Mouse (Mus musculus): Measurements from ENCODE around the gene Ppp4c. TPM values are rescaled to one million over a fixed set of nuclear protein-coding genes. Genes with fewer than 3 reads are reported as not detected.
"Not testable (repeated sequence)": the region's sequence is repeated elsewhere in the genome, so short reads cannot be mapped to it uniquely, and the experiment has no call there.

The Ppp4c gene
- polyA plus RNA-seq, 1 experiment, result not detected

DNA sequence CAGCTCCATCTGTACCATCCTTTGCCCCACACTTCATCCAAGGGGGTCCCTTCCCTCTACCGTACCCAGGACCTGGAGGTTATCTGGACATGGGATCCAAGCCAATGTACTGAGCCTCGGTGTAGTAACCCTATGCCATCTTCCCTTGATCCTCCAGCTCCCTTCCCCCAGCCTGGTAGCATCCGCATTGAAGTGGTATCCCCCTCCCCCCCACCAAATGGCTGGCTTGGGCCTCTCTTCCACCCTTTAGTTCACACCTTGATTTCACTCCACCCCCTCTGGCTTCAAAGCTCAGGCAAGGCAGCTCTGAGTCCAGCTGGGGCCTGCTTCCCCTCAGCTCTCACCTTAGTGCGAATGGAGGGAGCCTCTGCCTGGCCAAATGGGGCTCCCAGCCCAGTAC lies 7.2 kb downstream of the Ppp4c start:
- Histone ChIP-seq H3K27ac (ENCODE audit: insufficient read depth, low read depth, low read length) (no peak overlapping the region), H3K4me3 (ENCODE audit: insufficient read depth, low read depth, low read length) (no peak overlapping the region), H3K4me1 (ENCODE audit: control insufficient read depth, insufficient read depth, low read length) (peaks cover 9% of the 10 kb centered on the region)
- no peak for TF ChIP-seq CTCF (IDR thresholded peaks at IDR 0.05; ENCODE audit: insufficient read depth, low read depth, low read length)
- TF ChIP-seq POLR2A (IDR thresholded peaks at IDR 0.05; ENCODE audit: insufficient read depth, low read depth, low read length), result no peak
- WGBS, result 83% methylated on average over 4 of the region's 4 CpGs

DNA sequence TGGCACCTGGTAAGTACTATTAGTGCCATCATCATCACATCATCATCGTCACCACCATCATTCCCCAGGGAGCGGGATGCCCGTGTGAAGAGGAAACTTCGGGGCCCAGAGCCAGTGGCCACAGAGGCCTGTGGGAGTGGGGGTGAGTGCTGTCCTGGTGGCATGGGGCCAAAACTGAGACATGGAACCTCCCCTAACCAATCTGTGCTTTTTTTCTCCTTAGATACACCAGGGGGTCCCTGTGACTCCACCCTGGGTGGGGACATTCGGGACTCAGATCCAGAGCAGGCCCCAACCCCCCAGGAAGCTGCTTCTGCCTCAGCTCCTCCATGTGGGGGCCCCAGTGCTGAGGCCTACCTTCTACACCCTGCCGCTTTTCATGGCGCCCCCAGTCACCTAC lies 7.8 kb downstream of the Ppp4c start:
- Histone ChIP-seq H3K4me1 (ENCODE audit: control insufficient read depth, insufficient read depth, low read length) (peaks cover 11% of the 10 kb centered on the region), H3K4me3 (ENCODE audit: insufficient read depth, low read depth, low read length) (no peak overlapping the region), H3K27ac (ENCODE audit: insufficient read depth, low read depth, low read length) (no peak overlapping the region)
- WGBS, result 84% methylated on average over 7 of the region's 7 CpGs
- TF ChIP-seq CTCF (IDR thresholded peaks at IDR 0.05; ENCODE audit: insufficient read depth, low read depth, low read length), result no peak
- no peak for TF ChIP-seq POLR2A (IDR thresholded peaks at IDR 0.05; ENCODE audit: insufficient read depth, low read depth, low read length)

DNA sequence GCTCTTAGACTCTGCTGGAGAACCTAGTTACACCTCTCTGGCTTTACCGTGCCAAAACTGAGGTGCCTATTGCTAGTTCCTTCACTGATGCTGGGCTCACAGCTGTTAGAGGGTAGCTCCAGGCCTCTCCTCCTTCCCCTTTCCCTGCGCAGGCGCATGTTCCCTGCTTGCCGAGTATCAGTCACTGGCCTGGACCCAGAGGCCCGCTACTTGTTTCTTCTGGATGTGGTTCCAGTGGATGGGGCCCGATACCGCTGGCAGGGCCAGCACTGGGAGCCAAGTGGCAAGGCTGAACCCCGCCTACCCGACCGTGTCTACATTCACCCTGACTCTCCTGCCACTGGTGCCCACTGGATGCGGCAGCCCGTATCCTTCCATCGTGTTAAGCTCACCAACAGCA lies 9.6 kb downstream of the Ppp4c start:
- H3K4me1 ChIP-seq (ENCODE audit: control insufficient read depth, insufficient read depth, low read length), result peaks cover 17% of the 10 kb centered on the region
- H3K4me3 ChIP-seq (ENCODE audit: insufficient read depth, low read depth, low read length), result no peak overlapping the region
- no peak for TF ChIP-seq POLR2A (IDR thresholded peaks at IDR 0.05; ENCODE audit: insufficient read depth, low read depth, low read length)
- no peak for TF ChIP-seq CTCF (IDR thresholded peaks at IDR 0.05; ENCODE audit: insufficient read depth, low read depth, low read length)
- 77% methylated on average over 13 of the region's 13 CpGs for WGBS
- H3K27ac ChIP-seq (ENCODE audit: insufficient read depth, low read depth, low read length), result no peak overlapping the region

DNA sequence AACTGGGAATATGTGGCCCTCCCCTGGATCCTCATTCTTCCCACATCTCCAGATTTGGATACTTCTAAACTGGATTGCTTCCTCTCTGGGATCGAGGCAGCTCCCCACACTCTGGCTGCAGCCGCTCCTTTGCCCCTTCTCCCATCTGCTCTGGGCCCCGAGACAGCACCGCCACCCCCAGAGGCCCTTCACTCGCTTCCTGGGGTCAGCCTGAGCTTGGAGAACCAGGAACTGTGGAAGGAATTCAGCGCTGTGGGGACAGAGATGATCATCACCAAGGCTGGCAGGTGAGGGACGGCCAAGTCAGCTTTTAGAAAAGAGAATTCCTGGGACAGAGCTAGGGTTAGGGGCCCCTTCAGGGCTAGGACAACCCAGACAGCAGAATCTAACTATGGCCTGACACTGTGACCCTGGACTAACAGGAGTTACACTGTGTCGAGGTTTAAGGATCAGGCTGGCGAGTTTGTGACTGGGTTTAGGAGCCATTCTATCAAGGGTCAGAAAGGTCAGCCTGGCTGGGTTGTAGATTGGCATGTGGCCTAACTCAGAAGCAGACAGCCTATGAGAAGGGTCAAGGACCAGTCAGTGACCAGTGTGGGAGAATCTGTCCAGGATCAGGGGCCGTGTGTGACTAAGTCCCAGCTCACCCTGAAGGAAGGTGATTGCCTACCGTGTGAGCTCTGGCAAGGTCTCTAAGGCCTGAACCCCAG lies 10.5 kb downstream of the Ppp4c start:
- Histone ChIP-seq H3K4me1 (ENCODE audit: control insufficient read depth, insufficient read depth, low read length) (peaks cover 21% of the 10 kb centered on the region), H3K4me3 (ENCODE audit: insufficient read depth, low read depth, low read length) (no peak overlapping the region), H3K27ac (ENCODE audit: insufficient read depth, low read depth, low read length) (no peak overlapping the region)
- 58% methylated on average over 11 of the region's 11 CpGs for WGBS
- TF ChIP-seq CTCF (IDR thresholded peaks at IDR 0.05; ENCODE audit: insufficient read depth, low read depth, low read length) (no peak), POLR2A (IDR thresholded peaks at IDR 0.05; ENCODE audit: insufficient read depth, low read depth, low read length) (no peak)

DNA sequence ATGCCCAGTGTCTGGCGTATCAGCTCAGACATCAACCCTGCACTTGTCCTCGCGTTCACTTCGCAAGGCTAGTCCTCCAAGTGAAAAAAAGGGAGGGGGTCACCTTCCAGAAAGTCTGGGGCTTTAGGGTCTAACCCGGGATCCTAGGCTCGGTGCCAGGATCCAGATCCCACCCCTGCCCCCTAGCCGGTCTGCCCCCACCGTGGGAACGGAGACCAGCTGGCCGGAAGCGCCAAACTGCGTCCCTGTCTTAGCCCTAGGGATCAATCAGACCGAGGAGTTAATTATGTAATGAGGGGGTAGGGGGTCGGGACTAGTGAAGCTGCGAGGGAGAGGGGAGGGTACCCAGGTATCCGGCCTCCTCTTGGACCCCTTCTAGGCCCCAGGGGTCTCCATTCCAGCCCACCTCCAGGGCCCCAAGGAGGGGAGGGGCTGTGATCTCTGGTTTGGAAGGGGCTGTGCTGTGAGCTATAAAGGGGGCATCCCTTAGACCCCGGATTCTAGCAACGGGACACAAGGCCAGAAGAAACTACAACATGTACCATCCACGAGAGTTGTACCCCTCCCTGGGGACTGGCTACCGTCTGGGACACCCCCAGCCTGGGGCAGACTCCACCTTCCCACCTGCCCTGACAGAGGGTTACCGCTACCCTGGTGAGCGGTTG lies 11.2 kb downstream of the Ppp4c start, which contains the start of gene Tbx6:
Tbx6 (plus strand) TSS at position 513 of the 665 bp plus-strand sequence.
- TF ChIP-seq CTCF (IDR thresholded peaks at IDR 0.05; ENCODE audit: insufficient read depth, low read depth, low read length), result no peak
- no peak for TF ChIP-seq POLR2A (IDR thresholded peaks at IDR 0.05; ENCODE audit: insufficient read depth, low read depth, low read length)

DNA sequence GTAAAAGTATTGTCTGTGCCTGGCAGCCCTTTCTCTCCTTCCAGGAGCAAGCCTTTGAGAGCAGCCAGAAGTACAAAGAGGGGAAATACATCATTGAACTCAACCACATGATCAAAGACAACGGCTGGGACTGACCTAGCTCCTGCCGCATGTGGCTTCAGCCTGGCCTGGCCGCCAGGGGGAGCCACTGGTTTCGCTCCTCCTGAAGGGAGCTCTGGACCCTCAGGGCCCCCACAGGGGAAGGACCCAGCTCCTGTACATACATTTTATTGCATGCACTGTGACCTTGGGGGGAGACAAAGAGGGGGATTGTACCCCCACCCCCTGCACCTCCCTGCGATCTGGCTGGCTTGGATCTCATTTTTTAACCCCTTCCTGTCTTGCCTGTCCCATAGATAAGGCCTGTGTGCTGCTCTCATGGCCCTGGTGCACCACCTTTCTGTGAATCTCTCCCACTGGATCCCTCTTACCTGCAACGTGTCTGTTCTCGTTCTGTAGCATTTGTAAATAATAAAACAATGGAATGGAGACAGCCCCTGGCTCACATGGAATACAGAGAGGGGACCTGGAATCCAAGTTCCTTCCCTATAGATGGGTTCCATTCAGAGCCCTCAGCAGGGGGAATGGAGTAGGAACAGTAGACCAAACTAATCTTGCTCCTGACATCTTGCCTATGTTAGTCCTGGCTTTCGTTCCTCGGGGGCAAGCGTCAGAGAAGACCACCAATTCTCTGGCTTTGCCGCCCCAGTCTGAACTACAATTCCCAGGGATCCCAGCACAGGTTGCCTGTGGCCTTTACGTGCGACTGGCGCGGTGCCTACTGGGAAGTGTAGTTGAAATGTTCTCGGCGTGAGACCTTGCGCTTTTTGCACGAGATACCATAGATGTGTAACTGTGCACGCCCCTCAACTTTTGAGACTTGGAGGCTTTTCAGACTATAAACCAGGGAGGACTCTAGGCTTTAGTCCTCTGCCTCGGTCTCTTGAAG lies 12.0 kb downstream of the Ppp4c start:
- TF ChIP-seq POLR2A (IDR thresholded peaks at IDR 0.05; ENCODE audit: insufficient read depth, low read depth, low read length) (no peak), CTCF (IDR thresholded peaks at IDR 0.05; ENCODE audit: insufficient read depth, low read depth, low read length) (peak; percentile 81)
- H3K27ac ChIP-seq (ENCODE audit: insufficient read depth, low read depth, low read length), result peak overlapping the region; percentile 55; the same call in 1 of the 2 replicates
- under 1% methylated on average over 21 of the region's 21 CpGs for WGBS
- peaks cover 27% of the 10 kb centered on the region for H3K4me1 ChIP-seq (ENCODE audit: control insufficient read depth, insufficient read depth, low read length)
- peak overlapping the region; percentile 35 for H3K4me3 ChIP-seq (ENCODE audit: insufficient read depth, low read depth, low read length)

More for the DNA sequence above, 11.2 kb downstream of the Ppp4c start, which contains the start of gene Tbx6:
- H3K4me3 ChIP-seq (ENCODE audit: insufficient read depth, low read depth, low read length), result peak within 1 kb of the TSS; percentile 35
- 12% methylated on average over 22 of the region's 22 CpGs for WGBS
- H3K4me1 ChIP-seq (ENCODE audit: control insufficient read depth, insufficient read depth, low read length), result peaks cover 21% of the 10 kb centered on the region
- H3K27ac ChIP-seq (ENCODE audit: insufficient read depth, low read depth, low read length), result peak within 1 kb of the TSS; percentile 55; the same call in 1 of the 2 replicates

DNA sequence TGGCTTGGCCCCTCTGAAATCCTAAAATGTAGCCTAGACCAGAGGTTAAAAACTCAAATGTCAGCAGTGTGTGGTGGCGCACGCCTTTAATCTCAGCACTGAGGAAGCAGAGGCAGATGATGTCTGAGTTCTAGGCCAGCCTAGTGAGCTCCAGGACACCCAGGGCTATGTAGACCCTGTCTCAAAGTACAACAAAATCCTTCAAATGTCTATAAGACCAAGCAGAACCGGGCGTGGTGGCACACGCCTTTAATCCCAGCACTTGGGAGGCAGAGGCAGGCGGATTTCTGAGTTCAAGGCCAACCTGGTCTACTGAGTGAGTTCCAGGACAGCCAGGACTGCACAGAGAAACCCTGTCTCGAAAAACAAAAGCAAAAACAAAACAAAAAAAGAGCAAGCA lies 13.2 kb downstream of the Ppp4c start:
- 90% methylated on average over 7 of the region's 7 CpGs for WGBS
- H3K27ac ChIP-seq (ENCODE audit: insufficient read depth, low read depth, low read length); H3K4me3 ChIP-seq (ENCODE audit: insufficient read depth, low read depth, low read length): not testable (repeated sequence)
- peaks cover 28% of the 10 kb centered on the region for H3K4me1 ChIP-seq (ENCODE audit: control insufficient read depth, insufficient read depth, low read length)

DNA sequence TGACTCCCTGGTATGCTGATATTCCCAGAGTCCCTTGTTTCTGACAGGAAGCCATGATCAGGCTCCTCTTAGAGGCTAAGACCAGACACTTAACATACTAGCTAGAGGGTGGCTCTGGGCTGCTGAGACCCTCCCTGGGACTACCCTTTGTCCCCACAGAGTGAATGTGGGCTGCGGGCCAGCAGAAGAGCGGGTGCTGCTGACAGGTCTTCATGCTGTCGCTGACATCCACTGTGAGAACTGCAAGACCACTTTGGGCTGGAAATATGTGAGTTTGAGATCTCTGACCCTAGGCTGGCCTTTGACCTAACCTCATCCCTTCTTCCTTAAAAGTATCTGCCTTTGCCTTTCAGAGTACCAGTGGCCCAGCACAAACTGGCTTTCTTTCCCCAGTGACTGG lies 14.1 kb downstream of the Ppp4c start:
- WGBS, result 72% methylated on average over 3 of the region's 3 CpGs
- Histone ChIP-seq H3K27ac (ENCODE audit: insufficient read depth, low read depth, low read length) (0 out of 2 replicates have a peak overlapping the region, but pooled peaks have one; percentile 14), H3K4me3 (ENCODE audit: insufficient read depth, low read depth, low read length) (peak overlapping the region; percentile 68), H3K4me1 (ENCODE audit: control insufficient read depth, insufficient read depth, low read length) (peaks cover 28% of the 10 kb centered on the region)
- TF ChIP-seq CTCF (IDR thresholded peaks at IDR 0.05; ENCODE audit: insufficient read depth, low read depth, low read length), result no peak

All from olfactory bulb, adult 2 months (tissue).